Mouse (Mus musculus): ENCODE results near the gene Pkn1.

- TF ChIP-seq HCFC1 (IDR thresholded peaks at IDR 0.05; ENCODE audit: borderline replicate concordance, insufficient read depth, low read length) (no peak), ZNF384 (IDR thresholded peaks at IDR 0.05; ENCODE audit: low read depth, low read length) (no peak), MAFK (IDR thresholded peaks at IDR 0.05; ENCODE audit: insufficient read depth, low read depth, low read length) (no peak)
Observed at GRCm38 (mm10) chr8:83656043-83656442, 42.9 kb downstream of the Pkn1 start.

All from ES-E14 (cell line).